Mouse (Mus musculus) megakaryocyte, adult 5-6 weeks (primary cell): ENCODE data around the gene Olfr1502. TPM values are rescaled to one million over a fixed set of nuclear protein-coding genes. Genes with fewer than 3 reads are reported as not detected.
"Not testable (repeated sequence)": the region's sequence is repeated elsewhere in the genome, so short reads cannot be mapped to it uniquely, and the experiment has no call there.

ENCODE experiments used
- ATAC-seq: 2 replicates; pipeline ENCODE4 v1.8.0; 2016; ENCODE audit warnings: mild to moderate bottlenecking, inconsistent platforms; ENCODE audit not compliant: poor library complexity, severe bottlenecking
- total RNA-seq, 2 experiments: library from RNA; stranded (forward) in 1 of 2; stranded (reverse) in 1 of 2; fragments of 153-499, 151-499 nt in 1 of 2; fragments of 221-1000, 200-1000 nt in 1 of 2; gene quantifications; 2 replicates each; pipeline versions ENCODE4 v1.2.3 to v1.2.4; 2015 to 2017

The Olfr1502 gene
- total RNA-seq (2015) (not detected in 2 replicates), total RNA-seq (2017) (not detected in 2 replicates)

GRCm38 (mm10) chr19:13861495-13861894, at the start of gene Olfr1502:
Olfr1502 (plus strand) TSS chr19:13861795.
- ATAC-seq, result no peak

- ATAC-seq, result no peak
Observed at GRCm38 (mm10) chr19:13812823-13813222, 48.8 kb upstream of the Olfr1502 start.

- ATAC-seq, result no peak
Observed at GRCm38 (mm10) chr19:13818827-13819226, 42.8 kb upstream of the Olfr1502 start.

GRCm38 (mm10) chr19:13819347-13819746, 42.2 kb upstream of the Olfr1502 start, which contains the start of gene Olfr1499:
Olfr1499 (minus strand) TSS chr19:13819447.
- ATAC-seq, result no peak

- ATAC-seq, result no peak
Observed at GRCm38 (mm10) chr19:13820847-13821246, 40.7 kb upstream of the Olfr1502 start.

- no peak for ATAC-seq
Observed at GRCm38 (mm10) chr19:13828447-13828846, 33.1 kb upstream of the Olfr1502 start.

GRCm38 (mm10) chr19:13830388-13830787, 31.2 kb upstream of the Olfr1502 start, which contains the start of gene Olfr1500:
Olfr1500 (minus strand) TSS chr19:13830488.
- no peak for ATAC-seq

GRCm38 (mm10) chr19:13850592-13850991, 11.0 kb upstream of the Olfr1502 start, which contains the start of gene Olfr1501:
Olfr1501 (minus strand) TSS chr19:13850692.
- ATAC-seq, result not testable (repeated sequence)

- ATAC-seq, result no peak
Observed at GRCm38 (mm10) chr19:13897828-13898227, 36.2 kb downstream of the Olfr1502 start, which contains the start of gene Olfr1504. Olfr1504 (minus strand) TSS chr19:13897928.

Other genes starting within 250 kb of the Olfr1502 start
- not detected in 2 replicates for gene Olfr1487, start 244.4 kb upstream of the Olfr1502 start, total RNA-seq (2015)
- gene Olfr1487, start 244.4 kb upstream of the Olfr1502 start, total RNA-seq (2017), result not detected in 2 replicates
- not detected in 2 replicates for gene Olfr1489, start 230.2 kb upstream of the Olfr1502 start, total RNA-seq (2015)
- gene Olfr1489, start 230.2 kb upstream of the Olfr1502 start, total RNA-seq (2017), result not detected in 2 replicates
- gene Olfr1490, start 210.7 kb upstream of the Olfr1502 start, total RNA-seq (2015), result not detected in 2 replicates
- gene Olfr1490, start 210.7 kb upstream of the Olfr1502 start, total RNA-seq (2017), result not detected in 2 replicates
- not detected in 2 replicates for gene Olfr1491, start 164.5 kb upstream of the Olfr1502 start, total RNA-seq (2015)
- not detected in 2 replicates for gene Olfr1491, start 164.5 kb upstream of the Olfr1502 start, total RNA-seq (2017)
- gene Olfr1493-ps1, start 138.5 kb upstream of the Olfr1502 start, total RNA-seq (2015), result not detected in 2 replicates
- gene Olfr1493-ps1, start 138.5 kb upstream of the Olfr1502 start, total RNA-seq (2017), result not detected in 2 replicates
- gene Olfr1494, start 122.1 kb upstream of the Olfr1502 start, total RNA-seq (2015), result not detected in 2 replicates
- not detected in 2 replicates for gene Olfr1494, start 122.1 kb upstream of the Olfr1502 start, total RNA-seq (2017)
- gene Olfr1495, start 97.2 kb upstream of the Olfr1502 start, total RNA-seq (2015), result not detected in 2 replicates
- not detected in 2 replicates for gene Olfr1495, start 97.2 kb upstream of the Olfr1502 start, total RNA-seq (2017)
- gene Olfr1496, start 83.9 kb upstream of the Olfr1502 start, total RNA-seq (2015), result not detected in 2 replicates
- gene Olfr1496, start 83.9 kb upstream of the Olfr1502 start, total RNA-seq (2017), result not detected in 2 replicates
- not detected in 2 replicates for gene Olfr1497, start 63.6 kb upstream of the Olfr1502 start, total RNA-seq (2015)
- not detected in 2 replicates for gene Olfr1497, start 63.6 kb upstream of the Olfr1502 start, total RNA-seq (2017)
- not detected in 2 replicates for gene Olfr1499, start 42.3 kb upstream of the Olfr1502 start, total RNA-seq (2015)
- not detected in 2 replicates for gene Olfr1499, start 42.3 kb upstream of the Olfr1502 start, total RNA-seq (2017)
- gene Olfr1500, start 31.3 kb upstream of the Olfr1502 start, total RNA-seq (2015), result not detected in 2 replicates
- gene Olfr1500, start 31.3 kb upstream of the Olfr1502 start, total RNA-seq (2017), result not detected in 2 replicates
- gene Olfr1501, start 11.1 kb upstream of the Olfr1502 start, total RNA-seq (2015), result not detected in 2 replicates
- not detected in 2 replicates for gene Olfr1501, start 11.1 kb upstream of the Olfr1502 start, total RNA-seq (2017)
- gene Olfr1504, start 36.1 kb downstream of the Olfr1502 start, total RNA-seq (2015), result not detected in 2 replicates
- not detected in 2 replicates for gene Olfr1504, start 36.1 kb downstream of the Olfr1502 start, total RNA-seq (2017)
- not detected in 2 replicates for gene Olfr1505, start 51.7 kb downstream of the Olfr1502 start, total RNA-seq (2015)
- not detected in 2 replicates for gene Olfr1505, start 51.7 kb downstream of the Olfr1502 start, total RNA-seq (2017)